Mouse (Mus musculus): ENCODE results near the gene Patl1.

DNA sequence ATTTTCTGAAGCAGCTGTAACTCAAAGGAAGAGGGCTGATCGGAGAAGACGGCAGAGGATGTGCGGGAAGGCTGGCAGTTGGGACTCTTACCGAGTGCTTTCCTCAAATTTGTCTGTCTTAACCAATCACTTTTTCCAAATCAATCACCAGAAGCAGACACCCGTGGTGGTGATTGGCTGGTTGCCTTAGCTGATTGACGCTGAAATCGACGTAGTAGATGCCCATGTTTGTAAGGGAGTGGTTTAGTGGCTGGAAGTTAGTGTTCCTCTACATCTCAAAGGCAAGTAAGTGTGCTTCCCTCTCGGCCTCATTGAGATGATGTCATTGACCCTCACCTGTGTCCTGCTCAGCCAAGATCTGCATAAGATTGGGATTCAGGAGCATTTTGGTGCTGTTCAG lies 79.8 kb downstream of the Patl1 start:
- TF ChIP-seq CTCF (IDR thresholded peaks at IDR 0.05; ENCODE audit: low read depth, low read length) (no peak), POLR2A (IDR thresholded peaks at IDR 0.05; ENCODE audit: extremely low read depth, insufficient read depth, low read length) (no peak)
